Mouse (Mus musculus) adrenal gland, postnatal 4 days (tissue): Measurements from ENCODE around the gene St5. TPM values are rescaled to one million over a fixed set of nuclear protein-coding genes. Genes with fewer than 3 reads are reported as not detected.

ENCODE experiments used
- DNase-seq, 2 experiments: peaks; one replicate each; pipeline ENCODE4 v3.0.0; 2021 to 2022; ENCODE audit warnings: low spot score in 2 of 2, mixed read lengths in 2 of 2
- total RNA-seq, 2 experiments: library from RNA; stranded (reverse); gene quantifications; 2 replicates each; pipeline ENCODE4 v1.2.3; 2021

St5 gene
- total RNA-seq, 2 experiments from 2014 or later: 54.1 to 57.6 TPM

GRCm38 (mm10) chr7:109576321-109577314 lies 126.8 kb downstream of the St5 start:
- DNase-seq: no peak

DNA sequence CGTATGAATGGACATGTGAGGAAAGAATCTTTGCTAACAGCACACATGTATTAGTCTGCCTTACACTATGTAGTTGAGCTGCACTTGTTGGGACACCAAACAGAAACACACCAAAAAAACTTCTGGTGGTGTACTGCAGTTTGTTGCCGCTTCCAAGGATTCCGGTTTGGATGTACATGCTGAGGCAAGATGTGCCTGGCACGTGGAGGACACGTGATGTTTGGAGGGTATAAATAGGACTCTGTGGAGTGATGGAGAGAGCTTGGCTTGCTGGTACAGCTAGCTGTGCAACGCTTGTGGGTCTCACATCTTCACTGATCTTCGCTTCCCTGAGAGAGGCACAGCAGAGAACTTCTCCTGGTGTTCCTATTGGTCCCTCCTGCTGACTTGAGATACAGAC lies 129.2 kb downstream of the St5 start:
- DNase-seq: no peak

DNA sequence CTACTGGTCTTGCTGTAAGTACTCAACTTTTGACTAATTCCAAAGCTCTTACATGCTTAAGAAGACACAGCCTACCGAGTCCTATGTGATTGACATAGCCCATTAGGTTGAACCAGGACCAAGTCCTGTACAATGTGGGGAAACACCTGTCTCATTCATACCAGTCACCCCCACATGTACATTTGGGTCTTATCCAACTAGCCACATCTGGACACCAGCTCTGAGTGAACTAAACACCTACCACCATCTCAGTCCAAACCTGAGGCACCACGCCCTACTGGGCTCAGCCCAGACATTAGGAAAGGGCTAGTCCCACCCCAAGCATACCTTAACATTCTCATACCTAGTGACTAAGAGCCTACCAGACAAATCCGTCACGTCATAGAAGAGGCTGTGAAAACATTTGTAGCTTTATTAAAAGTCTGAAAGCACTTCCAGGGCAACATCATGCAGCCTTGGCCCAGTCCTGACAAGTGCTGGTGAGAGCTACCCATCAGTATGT lies 135.0 kb downstream of the St5 start:
- DNase-seq: no peak

GRCm38 (mm10) chr7:109566841-109567768 lies 136.3 kb downstream of the St5 start:
- DNase-seq: no peak

- DNase-seq: no peak
These were observed 137.1 kb downstream of the St5 start for GRCm38 (mm10) chr7:109566327-109566726.

DNA sequence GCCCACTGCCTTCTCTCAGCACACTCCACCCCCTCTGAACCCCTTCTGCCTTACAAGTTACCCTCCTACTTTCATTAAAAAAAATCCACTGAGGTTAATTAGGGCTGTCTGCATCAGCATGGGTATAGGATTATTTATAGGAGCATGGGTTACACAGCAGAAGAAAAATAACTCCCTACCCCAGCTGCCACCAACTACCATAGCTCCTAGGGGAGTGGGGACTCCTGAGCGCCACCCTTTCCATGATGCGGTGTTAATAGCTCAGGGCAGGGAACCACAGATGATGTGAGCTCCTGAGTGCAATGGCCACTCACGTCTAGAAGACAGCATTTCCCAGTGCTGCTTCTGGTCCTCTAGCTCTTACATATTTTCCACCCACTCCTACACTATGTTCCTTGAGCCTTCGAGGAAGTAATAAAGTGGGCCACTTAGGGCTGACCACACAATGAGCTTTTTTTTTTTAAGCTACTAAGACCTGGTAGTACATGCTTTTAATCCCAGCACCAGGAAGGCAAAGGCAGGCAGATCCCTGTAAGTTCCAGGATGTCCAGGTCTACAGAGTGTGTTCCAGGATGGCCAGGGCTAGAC lies 139.5 kb downstream of the St5 start:
- DNase-seq: no peak

DNA sequence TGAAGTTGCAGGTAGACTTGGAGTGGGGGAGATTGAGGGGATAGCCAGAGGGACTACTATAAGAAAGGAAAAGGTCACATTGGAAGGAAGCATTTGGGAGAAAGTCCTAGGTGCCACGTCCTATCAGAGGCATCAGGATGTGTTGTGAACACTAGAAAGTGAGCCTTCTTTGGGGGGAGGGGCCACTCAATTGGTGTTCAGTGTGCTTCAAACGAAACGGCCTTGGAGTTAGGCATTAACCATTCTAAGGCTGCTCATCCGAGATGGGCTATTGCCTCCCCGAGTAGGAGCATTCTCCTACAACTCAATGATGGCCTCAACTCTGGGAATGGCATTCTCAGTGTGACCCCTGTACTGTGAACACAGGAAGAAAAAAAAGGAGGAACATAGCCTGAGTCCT lies 140.7 kb downstream of the St5 start:
- DNase-seq: no peak

GRCm38 (mm10) chr7:109562154-109562599 lies 141.2 kb downstream of the St5 start:
- no peak for DNase-seq

GRCm38 (mm10) chr7:109561466-109562153 lies 141.8 kb downstream of the St5 start:
- no peak for DNase-seq

DNA sequence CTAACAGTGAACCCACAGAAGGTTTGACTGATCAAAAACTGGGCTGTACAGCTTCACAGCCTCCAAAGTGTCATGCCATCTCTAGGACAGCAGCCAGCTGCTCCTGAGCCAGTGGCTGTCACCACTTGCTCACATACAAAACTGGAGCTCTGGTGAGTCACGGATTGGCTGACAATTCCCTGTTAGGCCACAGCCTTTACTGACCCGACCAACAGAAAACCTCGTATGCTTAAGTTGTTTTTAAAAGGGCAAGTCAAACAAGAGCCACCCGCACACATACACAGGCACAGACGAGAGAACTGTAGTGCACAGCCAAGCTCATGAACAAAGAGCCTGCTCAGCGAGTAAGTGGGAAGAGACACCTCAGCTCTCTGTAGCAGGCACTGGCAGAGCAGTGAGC lies 143.9 kb downstream of the St5 start:
- DNase-seq: no peak

DNA sequence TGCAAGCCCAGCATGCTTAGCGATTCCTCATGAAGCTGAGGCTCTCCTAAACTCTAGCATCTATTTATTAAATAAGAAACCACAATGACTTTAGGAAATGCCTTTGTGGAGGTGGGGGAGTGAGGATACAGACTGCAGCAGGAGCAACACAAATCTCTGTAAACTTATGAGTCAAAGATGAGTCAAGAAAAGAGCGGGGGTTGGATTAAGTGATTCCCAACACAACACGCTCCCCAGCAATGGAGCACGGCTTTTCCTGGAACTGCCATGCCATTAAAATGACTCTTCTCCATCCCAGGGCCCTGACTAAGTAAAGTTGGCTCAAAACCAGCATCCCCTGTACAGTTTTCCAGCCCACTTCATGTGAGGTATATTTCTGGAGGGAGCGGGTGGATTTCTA lies 156.7 kb downstream of the St5 start:
- DNase-seq: no peak

- DNase-seq: no peak
These were observed 157.2 kb downstream of the St5 start for GRCm38 (mm10) chr7:109546186-109546585.

- no peak for DNase-seq
These were observed 158.0 kb downstream of the St5 start for GRCm38 (mm10) chr7:109545255-109545993.

GRCm38 (mm10) chr7:109544792-109545191 lies 158.6 kb downstream of the St5 start:
- DNase-seq: no peak

DNA sequence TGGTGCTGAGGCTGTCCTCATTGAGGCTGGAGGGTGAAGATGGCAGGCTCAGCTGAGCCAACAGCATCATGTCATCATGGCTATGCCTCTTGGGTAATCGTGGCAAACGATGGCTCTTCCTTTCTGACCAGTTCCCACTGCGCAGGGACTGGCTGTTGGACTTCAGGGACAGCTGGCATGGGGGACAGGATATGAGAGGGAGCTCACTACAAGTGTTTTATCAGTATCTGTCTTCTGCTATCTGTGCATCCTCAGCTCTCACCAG lies 161.1 kb downstream of the St5 start:
- DNase-seq: no peak

DNA sequence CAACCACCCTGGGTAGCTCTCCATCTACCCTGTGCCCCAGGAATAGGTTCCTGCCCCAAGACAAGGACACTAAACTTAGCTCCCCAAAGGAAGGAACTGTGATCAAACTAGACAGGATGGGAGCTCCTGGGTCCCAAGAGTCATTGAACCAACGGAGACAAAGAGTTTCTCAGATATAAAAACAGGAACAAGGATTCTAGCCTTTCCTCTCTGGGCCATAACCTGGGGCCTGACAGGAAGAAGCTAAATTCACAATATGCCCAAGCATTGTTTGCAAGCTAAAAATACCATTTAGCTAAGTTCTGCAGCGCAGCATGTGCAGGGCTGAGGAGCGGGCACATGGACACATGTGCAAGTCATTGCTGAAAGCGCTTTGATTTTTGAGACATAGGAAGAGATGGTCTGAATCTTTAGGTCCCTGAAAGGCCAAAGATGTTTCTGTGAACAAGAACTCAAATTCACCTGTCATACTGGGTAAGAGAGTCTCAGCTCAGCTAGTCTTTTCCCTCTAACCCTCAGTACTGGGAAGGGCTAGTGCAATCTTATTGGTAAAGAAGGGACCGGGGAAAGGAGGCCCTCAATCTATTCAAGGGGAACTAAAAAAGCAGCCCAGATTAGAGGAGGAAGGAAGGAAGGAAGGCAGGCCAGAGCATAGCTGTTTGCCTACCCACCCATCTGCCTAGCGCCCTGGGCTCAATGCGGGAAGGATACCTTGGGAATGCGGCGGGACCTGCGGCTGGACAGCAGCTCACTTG lies 161.6 kb downstream of the St5 start:
- no peak for DNase-seq

- DNase-seq: no peak
These were observed 162.5 kb downstream of the St5 start for GRCm38 (mm10) chr7:109540902-109541301.

- no peak for DNase-seq
These were observed 166.9 kb downstream of the St5 start for GRCm38 (mm10) chr7:109536451-109536946.

DNA sequence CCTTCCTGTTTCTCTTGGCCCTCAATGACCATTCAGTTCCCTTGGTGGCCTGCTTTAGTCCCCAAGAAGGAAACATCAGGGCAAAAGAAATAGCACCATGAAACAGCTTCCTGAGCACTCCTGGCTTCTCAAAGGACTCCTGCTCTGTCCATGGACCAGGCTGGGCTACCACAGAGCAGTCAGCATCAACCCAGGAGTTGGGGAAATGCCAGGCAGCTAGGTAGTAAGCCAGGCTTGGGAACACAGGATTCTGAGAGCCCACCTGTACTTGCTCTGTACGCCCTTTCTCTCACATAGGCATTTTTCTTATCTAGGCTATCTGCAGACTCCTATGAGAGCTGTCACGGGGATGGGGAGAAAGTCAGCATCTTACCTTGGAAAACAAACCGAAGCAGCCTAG lies 168.5 kb downstream of the St5 start:
- no peak for DNase-seq
